Mouse (Mus musculus): ENCODE measurements at regions not wholly inside any gene's neighbourhood (a gene's known extent, or its start where the extent isn't known, plus 50 kb on each side); places are given as distances from the start of the nearest gene placed in this dataset.

DNA sequence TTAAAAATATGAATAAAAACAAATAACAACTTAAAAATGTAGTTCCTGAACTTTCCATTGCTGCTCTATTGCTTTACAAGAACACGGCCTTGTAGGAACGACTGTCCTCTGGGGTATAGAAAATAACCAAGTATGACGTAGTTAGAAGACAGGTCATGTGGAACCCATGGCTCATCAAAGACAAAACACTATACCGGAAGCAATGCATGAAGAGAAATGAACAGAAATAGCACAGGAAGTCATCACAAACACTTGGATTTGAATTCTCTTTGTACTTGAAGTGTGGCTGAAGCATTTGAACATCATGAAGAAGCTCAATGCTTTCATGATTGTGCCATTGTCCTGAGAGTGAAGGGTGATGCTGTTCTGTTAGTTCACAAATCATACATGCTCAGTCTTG is 538.7 kb upstream of the Zfp462 start:
- no peak for DNase-seq (ENCODE audit: low spot score)
- intact Hi-C loops (cut with DNase I), result no loop called here

DNA sequence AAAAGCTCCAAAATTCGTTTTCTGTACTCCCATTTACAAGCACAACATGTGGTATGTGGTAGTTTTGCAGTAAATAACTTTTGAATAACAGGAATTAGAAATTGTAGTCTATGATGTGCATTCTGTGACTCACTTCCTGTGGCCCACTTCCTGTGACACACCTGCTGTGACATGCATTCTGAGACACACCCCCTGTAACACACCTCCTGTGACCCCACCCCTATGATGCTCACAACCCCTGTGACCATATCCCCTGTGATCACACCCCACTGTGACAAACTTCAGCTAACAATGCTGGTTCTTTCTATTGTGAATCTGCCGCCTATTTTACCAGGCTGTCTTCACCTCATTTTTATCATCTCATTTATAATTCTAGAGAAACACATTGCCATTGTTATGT is 536.9 kb upstream of the Zfp462 start:
- DNase-seq (ENCODE audit: low spot score), result no peak
- intact Hi-C loops (cut with DNase I), result no loop called here

DNA sequence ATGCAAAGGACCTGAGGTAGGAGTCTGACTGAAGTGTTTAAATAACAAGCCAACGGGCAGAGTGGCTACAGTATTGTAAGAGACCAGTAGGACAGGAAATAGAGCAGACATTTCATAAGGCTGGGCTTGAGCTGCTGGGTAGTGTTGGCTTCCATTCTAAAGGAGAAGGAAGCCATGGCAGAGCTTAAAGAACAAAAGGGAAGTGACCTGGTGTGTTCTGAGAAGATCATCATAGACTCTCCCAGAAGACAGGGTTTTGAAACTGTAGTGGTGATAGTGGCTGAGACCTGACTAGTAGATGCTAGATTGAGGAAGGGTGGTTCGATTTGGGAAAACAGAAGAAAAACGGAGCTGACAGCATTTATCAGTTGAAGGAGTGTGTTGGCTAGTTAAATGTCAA is 514.1 kb upstream of the Zfp462 start:
- intact Hi-C loops (cut with DNase I), result no loop called here
- DNase-seq (ENCODE audit: low spot score), result no peak

DNA sequence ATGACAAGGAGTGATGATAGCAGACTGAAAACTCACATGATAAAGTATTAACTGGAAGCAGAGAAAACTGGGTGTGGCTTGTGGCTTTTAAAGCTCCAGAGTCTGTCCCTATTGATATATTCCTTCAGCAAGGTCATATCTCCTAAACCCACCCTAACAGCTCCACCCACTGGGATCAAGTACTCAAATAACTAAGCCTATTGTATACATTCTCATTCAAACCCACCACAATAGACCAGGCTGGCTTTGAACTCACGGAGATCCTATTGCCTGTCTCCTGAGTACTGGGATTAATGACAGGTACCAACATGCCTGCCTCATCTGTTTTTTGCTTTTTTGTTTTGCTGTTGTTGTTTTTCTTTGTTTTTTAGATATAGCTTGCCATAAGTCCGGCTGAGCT is 484.3 kb upstream of the Zfp462 start:
- DNase-seq (ENCODE audit: low spot score), result no peak
- intact Hi-C loops (cut with DNase I), result no loop called here

DNA sequence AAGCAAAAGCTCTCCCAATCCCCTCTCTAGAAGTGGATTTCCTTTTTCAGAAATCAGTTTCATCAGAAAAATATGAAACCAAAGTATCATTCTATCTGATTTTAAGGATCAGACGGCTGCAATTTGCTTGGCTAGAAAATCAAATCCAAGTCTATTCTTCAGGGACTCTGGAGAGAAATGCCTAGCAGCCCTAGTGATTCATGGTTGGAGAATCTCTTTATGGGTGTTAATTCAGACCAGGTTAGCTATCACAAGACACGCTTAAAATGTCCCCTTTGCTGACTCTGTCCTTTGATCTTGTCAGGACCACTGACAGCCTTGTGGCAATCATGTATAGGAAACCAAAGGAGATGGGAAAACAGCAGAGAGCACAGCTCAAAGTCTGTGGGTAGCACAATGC is 475.7 kb upstream of the Zfp462 start:
- DNase-seq (ENCODE audit: low spot score), result no peak

DNA sequence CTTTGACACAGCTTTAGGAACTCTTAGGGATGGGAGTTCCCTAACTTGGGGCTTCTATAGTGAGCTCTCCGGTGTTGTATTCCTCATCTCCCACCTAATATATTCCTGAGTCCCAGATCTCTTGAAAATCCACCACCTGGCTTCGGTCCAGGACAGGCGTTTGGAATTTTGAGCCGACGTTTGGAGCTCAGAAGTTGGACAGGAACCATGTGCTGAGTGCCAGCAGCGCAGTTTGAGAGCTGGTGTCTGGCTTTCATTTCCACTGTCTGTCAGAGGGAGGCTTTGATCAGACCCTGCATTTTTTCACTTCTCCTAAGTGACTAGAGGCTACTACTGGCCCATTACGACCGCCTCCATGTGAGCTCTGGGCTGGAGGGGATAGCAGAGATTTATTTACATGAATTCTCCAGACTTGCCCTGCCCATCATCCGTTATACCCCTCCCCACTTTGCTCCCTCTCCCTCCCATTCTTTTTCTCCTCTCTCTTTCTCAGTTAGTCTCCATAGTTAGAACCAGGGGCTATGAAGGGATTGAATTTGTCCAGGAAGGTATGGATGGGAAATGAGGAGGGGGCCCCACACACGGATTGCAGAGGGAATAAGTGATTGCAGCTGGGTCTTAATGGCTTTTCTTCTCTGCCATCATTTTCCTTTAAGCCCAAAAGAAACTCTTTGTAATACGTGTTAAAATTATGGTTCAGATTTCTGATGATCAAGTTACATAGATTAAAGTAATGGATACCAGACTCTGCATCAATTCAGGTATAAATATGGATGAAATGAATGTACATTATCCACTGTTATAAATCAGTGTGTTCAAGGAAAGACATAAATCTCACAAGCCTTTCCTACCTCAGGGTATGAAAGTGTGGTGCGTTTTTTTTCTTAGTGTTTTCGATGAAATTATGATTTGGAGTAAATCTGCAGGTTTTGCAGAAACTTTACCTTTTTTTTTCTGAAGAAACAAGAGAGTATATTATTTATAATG is 474.5 kb upstream of the Zfp462 start:
- no peak for DNase-seq (ENCODE audit: low spot score)
- intact Hi-C loops (cut with DNase I), result no loop called here

More for the DNA sequence above, 475.7 kb upstream of the Zfp462 start:
- intact Hi-C loops (cut with DNase I), result no loop called here

DNA sequence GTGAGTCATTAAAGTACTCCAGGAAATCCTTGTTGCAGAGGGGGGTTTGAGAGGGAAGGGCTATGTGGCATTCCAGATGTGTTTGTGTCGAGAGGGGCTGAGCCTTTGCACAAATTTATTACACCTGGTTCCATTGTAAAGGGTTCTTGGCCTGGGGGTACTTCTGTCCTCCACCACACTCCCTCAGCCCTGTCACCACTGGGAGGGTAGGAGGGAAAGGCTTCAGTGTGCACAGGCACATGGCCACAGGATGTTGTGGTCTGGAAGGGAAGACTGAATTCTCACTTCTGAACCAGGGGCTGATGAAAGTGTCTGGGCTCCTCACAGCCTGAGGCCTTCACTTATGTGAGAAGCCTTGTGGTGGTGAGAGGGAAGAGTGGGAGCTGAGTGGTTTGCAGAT is 473.8 kb upstream of the Zfp462 start:
- no peak for DNase-seq (ENCODE audit: low spot score)
- intact Hi-C loops (cut with DNase I), result no loop called here

DNA sequence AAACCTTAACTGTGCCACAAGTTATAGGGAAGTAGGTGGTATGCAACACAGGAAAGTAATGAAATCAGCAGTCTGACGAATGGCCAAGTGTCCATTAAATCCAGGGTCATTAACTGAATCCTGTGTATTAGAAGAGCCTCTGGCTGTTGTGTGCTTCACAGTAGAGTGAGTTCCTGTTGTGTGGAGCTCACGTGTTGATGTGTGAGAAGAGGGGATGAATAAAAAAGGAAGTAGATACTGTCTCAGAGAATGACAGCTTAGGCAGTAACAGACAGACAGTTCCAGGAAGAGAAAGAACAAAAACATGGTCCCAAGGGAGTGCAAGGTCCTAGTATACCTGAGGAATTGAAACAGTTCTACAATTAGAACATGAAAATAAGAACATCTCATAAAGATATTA is 463.1 kb upstream of the Zfp462 start:
- intact Hi-C loops (cut with DNase I), result no loop called here
- no peak for DNase-seq (ENCODE audit: low spot score)

DNA sequence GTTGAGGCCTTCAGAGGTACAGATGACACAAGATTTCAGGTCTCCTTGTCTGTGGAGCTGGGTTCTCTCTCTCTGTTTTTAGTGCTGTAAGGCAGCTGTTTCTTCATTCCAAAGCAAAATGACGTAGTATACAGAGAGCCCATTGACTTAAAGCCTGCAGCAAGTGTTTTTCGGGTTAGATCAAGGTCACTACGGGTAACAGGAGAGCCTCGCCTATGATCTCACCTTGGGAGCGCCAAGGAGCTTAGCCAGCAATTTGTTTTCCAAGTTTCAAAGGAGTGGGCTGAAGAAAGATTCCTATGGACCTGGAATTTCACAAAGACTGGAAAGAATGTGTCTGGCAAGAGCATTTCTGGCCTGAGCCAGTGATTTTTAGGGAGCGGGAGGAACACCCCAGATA is 451.8 kb upstream of the Zfp462 start:
- DNase-seq (ENCODE audit: low spot score), result no peak
- intact Hi-C loops (cut with DNase I), result no loop called here

DNA sequence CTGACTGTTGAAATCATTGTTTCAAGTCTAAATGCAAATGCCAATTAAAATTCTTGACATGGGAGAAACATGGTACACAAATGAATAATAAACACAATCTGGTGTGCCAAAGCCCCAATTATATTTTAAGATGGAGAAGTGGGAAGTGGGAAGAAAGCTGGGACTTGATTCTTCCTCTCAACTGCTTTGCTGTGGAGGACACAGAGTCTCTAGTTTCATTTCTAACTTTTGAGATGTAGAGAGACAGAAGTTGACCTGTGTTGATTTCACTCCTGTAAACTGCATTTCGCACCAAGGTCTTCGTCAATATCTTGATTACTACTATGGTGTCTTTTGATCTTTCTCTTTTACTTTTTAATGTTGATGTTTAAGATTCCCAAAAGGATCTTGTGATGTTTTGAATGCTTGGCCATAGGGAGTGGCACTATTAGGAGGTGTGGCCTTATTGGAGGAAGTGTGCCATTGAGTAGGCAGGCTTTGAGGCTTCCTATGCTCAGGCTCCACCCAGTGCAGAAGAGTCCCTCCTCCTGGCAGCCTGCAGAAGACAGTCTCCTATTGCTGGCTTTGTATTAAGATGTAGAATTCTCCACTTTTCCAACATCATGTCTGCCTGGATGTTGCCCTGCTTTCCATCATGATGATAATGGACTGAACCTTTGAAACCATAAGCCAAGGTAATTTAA is 447.4 kb upstream of the Zfp462 start:
- DNase-seq (ENCODE audit: low spot score), result no peak
- intact Hi-C loops (cut with DNase I), result no loop called here

DNA sequence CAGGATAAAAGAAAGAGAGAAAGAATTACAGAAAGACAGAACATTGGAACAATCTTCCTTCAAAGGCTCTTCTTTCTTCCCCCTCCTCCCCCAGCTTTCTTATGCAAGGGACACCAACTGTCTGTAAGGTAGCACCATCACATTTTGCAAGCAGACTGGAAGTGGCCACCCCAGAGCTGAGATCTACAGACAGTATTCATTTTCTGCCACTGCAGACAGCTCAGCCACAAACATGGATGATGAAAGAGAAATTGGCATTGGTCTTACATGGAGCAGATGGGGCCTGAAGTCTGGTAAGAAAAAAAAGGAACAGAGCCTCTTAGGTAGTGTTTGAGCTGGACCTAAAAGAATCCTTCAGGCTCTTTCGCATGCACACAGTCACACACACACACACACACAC is 428.9 kb upstream of the Zfp462 start:
- no peak for DNase-seq (ENCODE audit: low spot score)
- intact Hi-C loops (cut with DNase I), result no loop called here

DNA sequence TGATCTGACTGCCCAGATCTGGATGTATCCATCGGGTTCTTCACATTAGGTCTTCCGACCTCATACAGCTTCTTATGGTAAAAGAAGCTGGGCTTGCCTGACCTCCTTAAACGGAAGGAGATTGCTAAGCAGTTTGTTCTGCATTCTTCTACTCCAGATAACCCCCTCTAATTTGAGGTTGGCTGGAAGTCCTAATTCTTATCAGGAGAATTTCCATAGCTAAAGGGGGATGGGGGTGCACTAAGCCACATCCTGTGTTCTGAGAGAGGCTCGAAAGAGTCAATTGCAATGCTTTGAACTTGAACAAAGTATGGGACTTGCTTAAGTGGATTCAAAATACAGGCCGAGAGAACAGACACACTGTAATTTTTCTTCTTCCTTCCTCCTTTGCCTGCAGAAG is 421.6 kb upstream of the Zfp462 start:
- intact Hi-C loops (cut with DNase I), result no loop called here
- DNase-seq (ENCODE audit: low spot score), result no peak

DNA sequence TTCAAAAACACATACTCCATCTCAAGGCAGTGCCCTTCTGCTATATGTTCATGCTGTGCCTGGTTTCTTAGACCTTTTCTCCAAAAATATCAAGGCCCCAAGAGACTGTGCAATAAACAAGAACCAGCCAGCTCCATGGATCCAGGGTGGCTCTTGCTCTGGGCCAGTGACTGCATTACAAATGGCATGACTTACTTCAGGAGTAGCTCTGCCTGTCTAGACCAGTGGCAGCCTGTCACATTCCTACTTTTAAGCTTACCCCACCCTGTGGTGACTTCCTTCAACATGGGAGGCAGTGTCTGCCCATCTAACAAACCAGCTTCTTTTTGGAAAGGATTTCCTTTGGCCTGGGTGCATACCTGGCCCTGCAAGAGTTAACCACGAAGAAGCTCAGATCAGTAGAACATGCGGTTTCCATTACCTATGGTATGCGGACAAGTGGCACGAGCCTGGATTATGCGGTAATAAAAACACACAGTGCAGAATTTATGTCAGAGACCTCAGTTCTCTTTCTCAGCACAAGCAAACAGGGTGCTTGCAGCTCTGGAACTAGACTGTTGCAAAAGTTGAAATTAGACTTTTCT is 418.8 kb upstream of the Zfp462 start:
- intact Hi-C loops (cut with DNase I), result no loop called here

DNA sequence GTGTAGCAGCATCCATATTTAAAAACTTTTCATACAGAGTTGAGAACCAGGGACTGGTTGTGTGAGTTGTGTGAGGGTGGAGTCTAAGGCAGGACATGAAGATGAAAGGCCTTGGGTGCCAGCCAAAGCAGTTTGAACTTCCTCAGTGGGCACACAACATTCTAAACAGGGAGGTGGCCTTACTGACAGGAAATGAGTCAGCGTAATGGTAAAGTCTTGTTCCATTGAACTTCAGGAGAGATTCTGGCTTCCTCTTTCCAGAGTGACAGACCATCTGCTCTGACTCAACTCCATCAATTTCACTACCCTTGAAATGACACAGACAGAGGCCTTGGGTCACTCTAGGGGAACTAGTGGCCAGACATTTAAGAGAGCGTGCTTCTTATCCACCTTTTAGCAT is 417.2 kb upstream of the Zfp462 start:
- intact Hi-C loops (cut with DNase I), result no loop called here
- peak; percentile 22 for DNase-seq (ENCODE audit: low spot score)

More for the DNA sequence above, 418.8 kb upstream of the Zfp462 start:
- no peak for DNase-seq (ENCODE audit: low spot score)

DNA sequence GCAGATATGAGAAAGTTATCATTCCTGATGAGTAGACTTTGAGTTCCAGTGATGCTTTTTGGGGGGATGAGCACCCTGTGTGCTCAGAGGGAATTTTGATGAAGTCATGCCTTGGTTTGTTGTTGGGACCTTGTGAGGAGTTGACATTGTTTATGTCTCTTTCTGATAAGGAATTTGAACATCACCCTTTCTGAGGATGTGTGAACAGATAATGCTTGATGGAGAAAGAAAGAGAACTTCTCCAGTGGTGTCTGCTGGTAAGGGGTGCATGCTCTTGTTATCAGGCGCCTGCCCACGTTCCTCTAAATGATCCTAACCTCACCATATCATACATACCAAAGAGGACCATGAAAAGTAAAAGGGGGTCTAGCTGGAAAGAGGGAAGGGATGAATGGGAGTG is 413.1 kb upstream of the Zfp462 start:
- intact Hi-C loops (cut with DNase I), result no loop called here

DNA sequence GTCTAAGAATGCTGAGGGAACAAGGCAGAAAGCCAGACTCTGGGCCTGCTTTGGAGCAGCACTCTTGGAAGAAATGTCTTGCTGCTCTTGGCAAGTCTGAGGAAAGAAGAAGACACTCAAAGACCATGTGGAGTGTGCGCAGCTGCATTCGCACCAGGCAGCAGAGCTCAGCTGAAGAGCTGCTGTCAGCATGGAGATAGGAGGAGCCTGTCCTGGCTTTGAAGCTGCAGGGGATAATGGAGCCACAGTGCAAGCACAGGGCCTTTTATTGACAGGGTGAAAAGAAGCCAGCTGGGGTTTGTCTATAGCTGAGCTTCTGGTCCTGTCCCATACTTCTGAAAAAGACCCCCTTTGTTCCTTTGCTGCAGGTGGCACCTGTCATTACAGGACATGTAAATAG is 411.0 kb upstream of the Zfp462 start:
- intact Hi-C loops (cut with DNase I), result no loop called here
- DNase-seq (ENCODE audit: low spot score), result no peak

More for the DNA sequence above, 413.1 kb upstream of the Zfp462 start:
- DNase-seq (ENCODE audit: low spot score), result no peak

DNA sequence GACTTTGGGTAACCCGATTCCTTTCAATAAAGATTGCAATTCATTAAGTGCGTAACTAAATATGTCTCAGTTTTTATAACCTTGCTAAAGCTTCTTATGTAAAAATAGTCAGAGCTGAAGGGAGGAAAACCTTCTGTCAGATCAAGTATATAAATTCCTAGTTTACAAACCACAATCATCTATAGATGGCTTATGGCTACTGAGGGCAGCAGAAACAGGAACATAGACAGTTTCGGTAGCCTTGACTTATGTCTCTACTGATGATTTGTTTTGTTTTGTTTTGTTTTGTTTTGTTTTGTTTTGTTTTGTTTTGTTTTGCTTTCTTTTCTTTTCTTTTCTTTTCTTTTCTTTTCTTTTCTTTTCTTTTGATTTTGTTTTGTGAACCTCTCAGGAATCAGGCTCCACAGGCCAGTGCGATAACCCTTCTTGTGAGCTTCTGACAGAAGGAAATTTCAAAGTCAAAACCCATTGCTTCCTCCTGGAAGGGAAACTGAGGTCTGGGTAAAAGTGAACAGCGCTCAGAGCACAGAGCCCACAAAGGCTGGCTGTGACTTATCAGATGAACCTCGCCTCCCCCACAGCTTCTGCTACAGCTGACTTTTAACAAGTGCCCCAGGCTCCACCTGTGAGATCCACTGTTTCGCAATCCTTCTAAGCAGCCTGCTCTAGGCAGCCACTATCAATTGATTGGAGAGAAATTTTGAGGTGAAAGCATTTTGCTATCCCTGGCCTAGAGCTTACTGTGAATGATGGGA is 391.8 kb upstream of the Zfp462 start:
- intact Hi-C loops (cut with DNase I), result no loop called here
- no peak for DNase-seq (ENCODE audit: low spot score)

DNA sequence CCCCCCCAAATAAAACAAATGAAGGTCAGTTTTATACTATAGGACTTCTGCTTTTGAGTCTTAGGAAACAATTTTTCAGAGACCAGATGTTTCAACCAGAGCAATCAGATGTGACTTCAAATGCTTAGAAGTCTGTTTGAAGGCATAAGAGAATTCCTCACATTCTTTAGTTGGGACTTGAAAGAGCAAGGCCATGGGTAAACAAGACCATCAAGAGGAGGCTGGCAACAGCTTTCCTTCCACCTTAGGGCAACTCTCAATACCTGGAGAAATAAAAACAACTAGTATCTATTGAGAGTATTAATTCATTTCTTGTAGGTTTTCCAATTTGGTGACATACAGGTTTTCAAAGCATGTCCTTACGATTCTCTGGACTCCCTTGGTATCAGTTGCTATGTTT is 381.8 kb upstream of the Zfp462 start:
- intact Hi-C loops (cut with DNase I), result no loop called here
- DNase-seq (ENCODE audit: low spot score), result no peak

DNA sequence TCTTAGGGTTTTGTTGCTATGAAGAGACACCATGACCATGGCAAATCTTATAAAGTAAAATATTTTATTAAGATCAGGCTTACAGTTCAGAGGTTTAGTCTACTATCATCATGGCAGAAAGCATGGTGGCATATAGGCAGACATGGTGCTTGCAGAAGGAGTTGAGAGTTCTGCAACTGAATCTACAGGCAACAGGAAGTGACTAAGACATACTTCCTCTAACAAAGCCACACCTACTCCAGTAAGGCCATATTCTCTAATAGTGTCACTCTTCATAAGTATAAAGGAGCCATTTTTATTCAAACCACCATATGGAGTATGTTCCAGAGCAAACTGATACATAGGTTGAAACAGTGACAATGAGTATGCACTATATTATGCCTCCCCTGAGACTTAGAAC is 371.7 kb upstream of the Zfp462 start:
- DNase-seq (ENCODE audit: low spot score), result no peak
- intact Hi-C loops (cut with DNase I), result no loop called here

DNA sequence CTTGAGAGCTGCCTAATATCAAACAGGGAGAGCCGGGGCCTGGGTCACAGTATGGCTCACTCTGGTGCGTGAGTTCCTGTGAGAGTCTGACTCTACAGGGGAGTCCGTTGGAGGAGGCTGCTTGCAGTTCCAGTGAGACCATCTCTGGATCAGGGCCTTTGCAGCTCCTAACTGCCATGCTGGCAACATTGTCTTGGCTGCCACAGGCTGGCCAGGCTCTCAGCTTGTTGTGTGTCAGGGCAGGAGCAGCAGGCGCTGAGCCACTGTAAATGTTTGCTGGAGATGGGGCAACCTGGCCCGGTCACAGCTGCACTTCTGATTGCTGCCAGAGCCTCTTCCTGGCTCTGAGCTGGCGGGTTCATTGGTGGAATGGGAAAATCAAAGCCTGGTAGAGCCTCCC is 357.7 kb upstream of the Zfp462 start:
- intact Hi-C loops (cut with DNase I), result no loop called here
- no peak for DNase-seq (ENCODE audit: low spot score)

All from heart, postnatal 25 days (tissue).